Mouse (Mus musculus): ENCODE measurements around the gene Tnnt1. TPM values are rescaled to one million over a fixed set of nuclear protein-coding genes. Genes with fewer than 3 reads are reported as not detected.

Gene Tnnt1
- polyA plus RNA-seq, 1 experiment from 2014 or later: 1.4 TPM

DNA sequence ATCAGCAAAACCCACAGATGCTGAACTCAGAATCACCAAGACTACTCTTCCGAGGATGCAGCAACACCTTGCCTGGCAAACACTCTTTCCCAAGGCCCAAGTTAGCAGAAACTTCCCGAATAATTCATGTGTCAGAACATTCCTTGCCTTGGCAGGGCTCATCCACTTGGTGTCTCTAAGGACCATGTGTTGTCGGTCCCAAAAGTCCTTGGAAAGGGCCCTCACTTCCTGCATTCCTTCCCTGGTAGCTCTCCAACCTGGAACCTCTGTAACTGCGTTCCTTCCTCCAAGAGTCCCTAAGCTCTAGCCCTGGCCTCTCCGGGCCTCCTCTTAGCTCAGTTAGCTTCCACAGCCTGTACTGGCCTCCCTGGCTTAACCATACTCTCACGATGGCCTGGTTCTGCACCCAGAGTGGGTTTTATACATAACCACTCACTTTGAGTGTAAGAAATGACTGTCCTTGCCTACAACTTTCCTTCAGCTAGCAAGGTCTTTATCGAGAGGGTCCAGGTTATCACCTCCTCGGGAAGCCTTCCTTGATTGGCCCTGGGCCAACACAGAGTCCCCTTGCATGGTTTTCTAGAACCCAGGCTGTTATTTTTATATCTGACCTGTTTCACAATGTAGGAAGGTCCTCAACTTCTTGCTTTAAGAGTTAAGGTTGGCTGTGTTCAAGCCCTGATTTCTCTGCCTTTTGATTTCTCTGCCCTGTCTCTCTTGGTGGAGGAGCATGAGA, 4.5 kb downstream of the Tnnt1 start:
- Histone ChIP-seq H3K36me3 (ENCODE audit: control insufficient read depth, insufficient read depth, low read length) (no peaks in the 10 kb centered on the region), H3K4me3 (ENCODE audit: low read depth, low read length) (no peak overlapping the region), H3K4me1 (ENCODE audit: control insufficient read depth, insufficient read depth, low read length) (no peaks in the 10 kb centered on the region), H3K9me3 (replicated peaks; ENCODE audit: control insufficient read depth, low read length) (no peaks in the 10 kb centered on the region), H3K4me2 (ENCODE audit: low read length) (no peak overlapping the region), H3K27ac (ENCODE audit: low read depth, low read length) (no peak overlapping the region), H3K9ac (ENCODE audit: low read length) (no peak overlapping the region), H3K27me3 (replicated peaks; ENCODE audit: control insufficient read depth, insufficient read depth, low read length) (no peaks in the 10 kb centered on the region)
- WGBS: 80% methylated on average over 8 of the region's 8 CpGs
- DNase-seq (ENCODE audit: low spot score) (no peak), ATAC-seq (no peak)

DNA sequence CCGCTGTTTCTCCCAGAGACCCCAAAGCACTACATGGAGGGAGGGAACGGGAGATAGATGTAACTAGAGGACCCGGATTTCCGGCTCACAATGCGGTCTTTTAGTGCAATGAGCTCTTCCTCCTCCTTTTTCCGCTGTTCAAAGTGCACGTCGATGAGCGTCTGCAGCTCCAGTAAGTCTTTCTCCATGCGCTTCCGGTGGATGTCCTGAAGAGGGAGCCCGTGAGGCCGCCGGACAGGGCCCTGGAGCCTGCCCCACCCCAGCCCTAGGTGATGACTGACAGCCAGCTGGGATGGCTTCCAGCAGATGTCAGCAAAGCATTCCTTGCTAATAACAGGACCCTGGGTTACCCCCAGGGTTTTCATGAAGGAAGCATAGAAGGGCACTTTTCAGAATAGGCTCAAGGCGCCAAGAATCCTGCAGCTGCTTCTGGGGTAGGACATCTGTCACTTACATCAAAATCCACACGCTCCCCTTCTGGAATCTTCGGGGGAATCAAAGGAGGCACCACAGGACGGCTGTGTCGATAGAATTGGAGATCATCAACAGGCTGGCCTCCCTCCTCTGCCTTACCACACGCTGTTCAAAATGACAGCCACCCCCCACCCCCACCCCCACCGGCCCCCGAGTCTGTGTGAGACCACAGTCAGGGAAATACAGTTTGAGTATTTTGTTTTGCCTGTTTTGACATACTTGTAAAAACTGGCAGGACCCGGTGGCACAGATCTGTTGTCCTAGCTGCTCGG, 6.1 kb downstream of the Tnnt1 start:
- Histone ChIP-seq H3K27ac (ENCODE audit: low read depth, low read length) (no peak overlapping the region), H3K9ac (ENCODE audit: low read length) (no peak overlapping the region), H3K4me3 (ENCODE audit: low read depth, low read length) (no peak overlapping the region), H3K9me3 (replicated peaks; ENCODE audit: control insufficient read depth, low read length) (no peaks in the 10 kb centered on the region), H3K27me3 (replicated peaks; ENCODE audit: control insufficient read depth, insufficient read depth, low read length) (no peaks in the 10 kb centered on the region), H3K4me2 (ENCODE audit: low read length) (no peak overlapping the region), H3K36me3 (ENCODE audit: control insufficient read depth, insufficient read depth, low read length) (no peaks in the 10 kb centered on the region), H3K4me1 (ENCODE audit: control insufficient read depth, insufficient read depth, low read length) (no peaks in the 10 kb centered on the region)
- WGBS: 16% methylated on average over 24 of the region's 24 CpGs
- DNase-seq (ENCODE audit: low spot score) (peak; percentile 82), ATAC-seq (peak; percentile 74)

DNA sequence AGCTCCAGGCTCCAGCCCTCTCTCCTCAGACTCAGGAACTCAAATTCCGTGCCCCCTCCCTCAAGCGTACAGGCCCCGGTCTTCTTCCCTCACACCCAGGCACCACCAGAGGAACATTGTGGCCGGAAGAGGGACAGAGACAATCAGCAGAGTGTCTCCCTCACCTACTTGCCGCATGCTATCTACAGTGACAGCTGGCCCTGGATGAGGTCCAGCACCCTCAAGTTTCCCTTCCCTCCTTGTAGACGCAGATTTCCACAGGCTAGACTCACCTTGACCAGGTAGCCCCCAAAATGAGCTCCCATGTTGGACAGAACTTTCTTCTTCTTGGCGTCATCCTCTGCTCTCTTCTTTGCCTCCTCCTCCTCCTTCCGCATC, 7.5 kb downstream of the Tnnt1 start:
- 91% methylated on average over 8 of the region's 8 CpGs for WGBS
- no peak for DNase-seq (ENCODE audit: low spot score)

DNA sequence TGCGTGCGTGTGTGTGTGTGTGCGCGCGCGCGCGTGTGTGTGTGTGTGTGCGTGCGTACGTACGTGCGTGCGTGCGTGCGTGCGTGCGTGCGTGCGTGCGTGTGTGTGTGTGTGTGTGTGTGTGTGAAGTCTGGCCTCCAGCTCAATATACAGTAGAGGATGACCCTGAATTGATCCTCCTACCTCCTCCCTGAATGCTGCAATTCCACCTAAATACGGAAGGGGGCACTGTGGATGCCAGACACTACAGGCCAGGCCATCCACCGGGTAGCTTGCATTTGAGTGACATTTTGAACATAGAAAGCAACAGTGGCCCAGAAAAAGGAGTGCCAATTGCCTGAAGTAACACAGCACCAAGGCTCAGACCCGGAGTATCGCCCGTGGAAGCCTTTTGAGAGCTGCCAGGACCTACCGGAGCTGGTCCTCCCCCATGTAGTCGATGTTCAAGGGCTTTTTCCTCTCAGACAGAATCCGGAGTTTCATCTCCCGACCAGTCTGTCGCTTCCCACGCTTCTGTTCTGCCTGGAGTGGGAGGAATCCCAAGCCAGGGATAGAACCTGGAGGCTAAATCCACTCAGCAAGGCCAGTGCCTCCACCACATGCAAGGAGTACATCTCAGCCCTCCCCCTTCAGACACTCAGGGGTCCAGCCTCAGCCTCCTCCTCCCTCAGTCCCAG, 8.0 kb downstream of the Tnnt1 start:
- no peak overlapping the region for H3K27ac ChIP-seq (ENCODE audit: low read depth, low read length)
- no peak overlapping the region for H3K4me3 ChIP-seq (ENCODE audit: low read depth, low read length)
- H3K9me3 ChIP-seq (replicated peaks; ENCODE audit: control insufficient read depth, low read length): no peaks in the 10 kb centered on the region
- 87% methylated on average over 24 of the region's 32 CpGs for WGBS
- no peak for ATAC-seq
- no peak overlapping the region for H3K9ac ChIP-seq (ENCODE audit: low read length)
- H3K4me1 ChIP-seq (ENCODE audit: control insufficient read depth, insufficient read depth, low read length): no peaks in the 10 kb centered on the region
- no peaks in the 10 kb centered on the region for H3K27me3 ChIP-seq (replicated peaks; ENCODE audit: control insufficient read depth, insufficient read depth, low read length)
- DNase-seq (ENCODE audit: low spot score): no peak
- H3K36me3 ChIP-seq (ENCODE audit: control insufficient read depth, insufficient read depth, low read length): no peaks in the 10 kb centered on the region
- H3K4me2 ChIP-seq (ENCODE audit: low read length): no peak overlapping the region

More for the DNA sequence above, 7.5 kb downstream of the Tnnt1 start:
- no peak overlapping the region for H3K4me2 ChIP-seq (ENCODE audit: low read length)
- ATAC-seq: no peak
- no peaks in the 10 kb centered on the region for H3K27me3 ChIP-seq (replicated peaks; ENCODE audit: control insufficient read depth, insufficient read depth, low read length)
- H3K9ac ChIP-seq (ENCODE audit: low read length): no peak overlapping the region
- no peaks in the 10 kb centered on the region for H3K9me3 ChIP-seq (replicated peaks; ENCODE audit: control insufficient read depth, low read length)
- no peak overlapping the region for H3K27ac ChIP-seq (ENCODE audit: low read depth, low read length)
- H3K4me3 ChIP-seq (ENCODE audit: low read depth, low read length): no peak overlapping the region
- H3K36me3 ChIP-seq (ENCODE audit: control insufficient read depth, insufficient read depth, low read length): no peaks in the 10 kb centered on the region
- no peaks in the 10 kb centered on the region for H3K4me1 ChIP-seq (ENCODE audit: control insufficient read depth, insufficient read depth, low read length)

DNA sequence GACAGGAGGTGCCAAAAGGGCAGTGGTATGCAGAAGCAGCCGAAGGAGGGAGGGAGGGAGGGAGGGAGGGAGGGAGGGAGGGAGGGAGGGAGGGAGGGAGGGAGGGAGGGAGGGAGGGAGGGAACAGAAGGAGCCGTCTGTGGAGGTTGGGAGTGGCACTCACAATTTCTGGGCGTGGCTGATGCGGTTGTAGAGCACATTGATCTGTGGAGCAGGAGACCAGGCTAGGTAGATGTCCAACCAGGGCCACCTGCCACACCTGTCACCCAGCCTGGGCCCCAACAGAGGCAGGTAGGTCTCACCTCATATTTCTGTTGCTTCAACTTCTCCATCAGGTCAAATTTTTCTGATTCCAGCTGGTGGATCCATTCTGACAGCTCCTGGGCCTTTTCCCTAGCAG, 9.0 kb downstream of the Tnnt1 start:
- H3K9ac ChIP-seq (ENCODE audit: low read length): no peak overlapping the region
- no peak for ATAC-seq
- no peak overlapping the region for H3K4me3 ChIP-seq (ENCODE audit: low read depth, low read length)
- H3K36me3 ChIP-seq (ENCODE audit: control insufficient read depth, insufficient read depth, low read length): no peaks in the 10 kb centered on the region
- peaks cover 2% of the 10 kb centered on the region; the same call in 1 of the 2 replicates for H3K4me1 ChIP-seq (ENCODE audit: control insufficient read depth, insufficient read depth, low read length)
- H3K27ac ChIP-seq (ENCODE audit: low read depth, low read length): no peak overlapping the region
- DNase-seq (ENCODE audit: low spot score): no peak
- H3K27me3 ChIP-seq (replicated peaks; ENCODE audit: control insufficient read depth, insufficient read depth, low read length): no peaks in the 10 kb centered on the region
- no peaks in the 10 kb centered on the region for H3K9me3 ChIP-seq (replicated peaks; ENCODE audit: control insufficient read depth, low read length)
- WGBS: 63% methylated on average over 3 of the region's 4 CpGs
- H3K4me2 ChIP-seq (ENCODE audit: low read length): no peak overlapping the region

DNA sequence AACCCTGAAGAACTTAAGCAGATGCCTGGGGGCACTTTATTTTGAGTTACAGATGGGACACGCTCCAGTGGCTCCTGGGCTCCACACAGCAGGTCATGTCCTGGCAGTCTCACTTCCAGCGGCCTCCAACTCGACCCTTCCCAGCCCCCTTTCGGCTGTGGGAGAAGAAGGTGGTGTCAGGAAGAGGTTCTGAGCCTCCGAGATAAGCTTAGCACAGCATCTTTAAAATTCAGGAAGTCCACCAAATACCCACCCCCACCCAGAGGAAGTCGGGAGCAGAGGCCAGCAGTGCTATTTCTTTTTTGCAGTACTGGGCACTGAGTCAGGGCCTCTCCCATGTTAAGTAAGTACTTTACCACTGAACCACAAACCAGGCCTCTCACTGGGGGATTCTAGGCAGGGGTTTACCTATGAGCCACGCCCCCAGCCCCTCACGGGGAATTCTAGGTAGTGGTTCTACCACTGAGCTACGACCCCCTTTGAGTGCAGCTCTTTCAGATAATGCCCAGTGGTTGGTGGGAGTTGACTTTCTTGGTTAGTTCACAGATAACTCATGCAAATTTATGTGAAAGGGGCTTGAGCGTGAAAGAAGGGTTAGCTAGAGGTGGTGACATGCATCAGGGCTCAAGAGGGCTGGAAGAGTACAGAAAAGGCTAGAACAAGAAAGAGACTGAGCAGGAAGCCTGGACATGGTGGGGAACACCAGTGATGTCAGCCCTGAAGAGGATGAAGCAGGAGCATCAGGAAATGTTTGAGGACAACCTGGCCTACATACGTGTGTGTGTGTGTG, 11.3 kb downstream of the Tnnt1 start:
- Histone ChIP-seq H3K9me3 (replicated peaks; ENCODE audit: control insufficient read depth, low read length) (no peaks in the 10 kb centered on the region), H3K4me2 (ENCODE audit: low read length) (no peak overlapping the region), H3K9ac (ENCODE audit: low read length) (no peak overlapping the region), H3K27me3 (replicated peaks; ENCODE audit: control insufficient read depth, insufficient read depth, low read length) (no peaks in the 10 kb centered on the region), H3K27ac (ENCODE audit: low read depth, low read length) (no peak overlapping the region), H3K36me3 (ENCODE audit: control insufficient read depth, insufficient read depth, low read length) (no peaks in the 10 kb centered on the region), H3K4me3 (ENCODE audit: low read depth, low read length) (no peak overlapping the region), H3K4me1 (ENCODE audit: control insufficient read depth, insufficient read depth, low read length) (peaks cover 12% of the 10 kb centered on the region)
- no peak for DNase-seq (ENCODE audit: low spot score)
- WGBS: 69% methylated on average over 11 of the region's 11 CpGs
- no peak for ATAC-seq

DNA sequence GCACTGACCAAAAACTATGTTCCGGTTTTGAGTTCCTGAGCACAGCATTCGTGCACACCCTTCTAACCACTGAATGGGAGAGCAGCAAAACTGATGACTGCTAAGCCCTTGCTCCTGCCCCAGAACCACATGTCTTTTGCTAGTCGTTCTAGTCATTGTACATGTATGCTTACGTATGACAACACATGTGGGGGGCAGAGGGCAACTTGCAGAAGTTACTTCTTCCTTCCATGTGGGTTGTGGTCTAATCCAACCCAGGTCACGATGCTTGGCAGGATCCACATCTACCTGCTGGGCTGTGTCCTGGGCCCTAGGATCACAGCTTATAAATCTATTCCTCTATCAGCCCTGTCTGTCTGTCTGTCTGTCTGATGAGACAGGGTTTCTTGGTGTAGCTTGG, 12.3 kb downstream of the Tnnt1 start:
- no peak for ATAC-seq
- no peak for DNase-seq (ENCODE audit: low spot score)
- no peaks in the 10 kb centered on the region for H3K9me3 ChIP-seq (replicated peaks; ENCODE audit: control insufficient read depth, low read length)
- H3K27me3 ChIP-seq (replicated peaks; ENCODE audit: control insufficient read depth, insufficient read depth, low read length): no peaks in the 10 kb centered on the region
- H3K36me3 ChIP-seq (ENCODE audit: control insufficient read depth, insufficient read depth, low read length): 0 out of 2 replicates have a peak, but pooled peaks cover 2% of the 10 kb centered on the region
- peaks cover 21% of the 10 kb centered on the region for H3K4me1 ChIP-seq (ENCODE audit: control insufficient read depth, insufficient read depth, low read length)
- no peak overlapping the region for H3K9ac ChIP-seq (ENCODE audit: low read length)
- WGBS: 80% methylated on average over 5 of the region's 5 CpGs
- no peak overlapping the region for H3K4me2 ChIP-seq (ENCODE audit: low read length)
- H3K4me3 ChIP-seq (ENCODE audit: low read depth, low read length): no peak overlapping the region
- no peak overlapping the region for H3K27ac ChIP-seq (ENCODE audit: low read depth, low read length)

DNA sequence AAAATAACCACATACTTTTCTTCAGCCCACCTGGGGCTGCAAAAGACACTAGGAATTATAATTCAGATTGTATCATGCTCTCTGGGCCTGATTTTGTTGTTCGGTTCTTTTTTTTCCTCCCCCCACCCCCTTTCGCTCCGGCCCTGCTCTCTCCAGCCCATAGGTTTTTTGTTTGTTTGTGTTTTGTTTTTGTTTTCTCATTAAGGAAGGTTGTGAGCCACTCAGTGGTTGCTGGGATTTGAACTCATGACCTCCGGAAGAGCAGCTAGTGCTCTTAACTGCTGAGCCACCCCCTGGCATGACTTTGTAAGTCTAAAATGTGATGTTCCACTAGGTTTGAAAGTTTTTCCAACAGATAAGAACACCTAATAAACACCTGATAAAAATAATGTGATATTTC, 13.1 kb downstream of the Tnnt1 start:
- Histone ChIP-seq H3K4me1 (ENCODE audit: control insufficient read depth, insufficient read depth, low read length) (peaks cover 29% of the 10 kb centered on the region), H3K9ac (ENCODE audit: low read length) (no peak overlapping the region), H3K27ac (ENCODE audit: low read depth, low read length) (no peak overlapping the region), H3K36me3 (ENCODE audit: control insufficient read depth, insufficient read depth, low read length) (0 out of 2 replicates have a peak, but pooled peaks cover 2% of the 10 kb centered on the region), H3K9me3 (replicated peaks; ENCODE audit: control insufficient read depth, low read length) (no peaks in the 10 kb centered on the region), H3K4me2 (ENCODE audit: low read length) (no peak overlapping the region), H3K27me3 (replicated peaks; ENCODE audit: control insufficient read depth, insufficient read depth, low read length) (no peaks in the 10 kb centered on the region), H3K4me3 (ENCODE audit: low read depth, low read length) (no peak overlapping the region)
- no peak for DNase-seq (ENCODE audit: low spot score)
- WGBS: 71% methylated on average over 4 of the region's 4 CpGs
- ATAC-seq: no peak

All from forebrain, embryonic 14.5 days (tissue).